Mouse (Mus musculus): ENCODE measurements around the gene 1810009J06Rik.
"Not testable (repeated sequence)": the region's sequence is repeated elsewhere in the genome, so short reads cannot be mapped to it uniquely, and the experiment has no call there.

1810009J06Rik gene

DNA sequence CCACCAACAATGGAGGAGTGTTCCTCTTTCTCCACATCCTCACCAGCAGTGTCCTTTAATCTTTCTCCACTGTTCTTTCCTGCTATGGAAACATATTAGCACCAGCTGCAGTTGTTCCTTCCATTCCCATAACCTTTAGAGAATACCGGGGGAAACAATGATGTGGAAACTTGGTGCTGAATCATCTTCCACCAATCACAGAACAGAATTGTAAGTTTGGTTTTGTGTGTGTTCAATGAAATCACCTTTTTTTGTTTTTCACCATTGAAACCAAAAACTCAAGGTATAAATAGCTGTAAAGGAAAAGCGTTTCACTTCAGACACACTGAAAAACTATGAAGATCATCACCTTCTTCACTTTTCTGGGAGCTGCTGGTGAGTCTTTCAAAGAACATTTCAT is at the start of gene 1810009J06Rik:
1810009J06Rik (plus strand) TSS at position 301 of the 400 bp plus-strand sequence.
- not testable (repeated sequence) for DNase-seq (ENCODE audit: low read depth)

DNA sequence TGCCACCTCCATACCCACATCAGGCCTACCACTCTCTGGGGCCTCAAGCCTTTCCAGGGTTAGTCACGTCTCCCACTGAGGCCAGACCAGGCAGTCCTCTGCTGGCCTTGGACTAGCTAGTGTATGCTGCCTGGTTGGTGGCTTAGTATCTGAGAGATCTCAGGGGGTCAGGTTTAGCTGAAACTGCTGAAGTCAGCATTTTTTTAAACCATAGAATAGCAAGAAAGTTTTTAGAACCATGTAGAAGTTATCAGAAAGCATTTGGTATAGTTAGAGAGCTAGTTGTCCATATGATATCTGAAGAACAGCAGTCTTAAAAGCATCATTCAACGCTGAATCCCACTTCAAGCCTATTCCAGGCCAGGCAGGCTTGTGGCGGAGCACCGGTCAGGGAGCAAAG is 44.6 kb upstream of the 1810009J06Rik start:
- no peak for DNase-seq (ENCODE audit: low read depth)

DNA sequence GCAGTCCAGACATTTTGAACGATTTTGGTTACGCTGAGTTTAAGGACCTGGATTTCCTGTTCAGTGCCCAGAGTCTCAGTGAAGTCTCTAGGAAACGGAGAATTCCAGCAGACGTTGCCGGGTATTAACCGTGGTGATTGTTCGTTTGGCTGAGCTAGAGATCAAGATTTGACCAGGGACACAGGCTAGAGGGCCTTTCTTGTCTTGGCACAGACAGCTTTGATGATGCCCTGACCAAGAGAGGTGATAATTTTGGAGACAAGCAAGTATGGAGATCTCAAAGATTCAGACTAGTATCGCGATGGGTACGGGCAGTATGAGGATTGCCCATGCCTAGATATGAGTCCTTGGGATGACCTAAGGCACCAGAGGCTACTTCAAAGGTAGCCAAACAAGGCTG is 24.1 kb upstream of the 1810009J06Rik start, which contains the start of gene 1700074P13Rik:
1700074P13Rik (minus strand) TSS at position 101 of the 400 bp plus-strand sequence.
- DNase-seq (ENCODE audit: low read depth): no peak

DNA sequence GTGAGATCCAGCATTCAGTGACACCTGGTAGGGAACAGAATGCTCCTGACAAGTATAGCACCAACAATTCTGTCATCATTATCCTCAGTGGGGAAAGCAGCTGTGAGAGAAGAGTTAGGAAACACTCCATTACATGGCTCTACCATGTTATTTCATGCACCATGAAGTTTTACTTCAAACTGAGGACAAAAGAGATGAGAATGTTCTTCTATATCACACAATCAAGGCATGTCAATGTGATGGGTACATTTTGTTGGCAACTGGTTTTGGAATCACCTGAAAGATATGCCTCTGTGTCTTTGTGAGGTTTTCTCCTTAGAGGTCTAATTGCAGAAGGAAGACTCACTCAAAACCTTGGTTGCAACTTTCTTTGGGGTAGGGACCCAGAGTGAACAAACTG is 12.8 kb upstream of the 1810009J06Rik start, which contains the start of gene Gm4744:
Gm4744 (minus strand) TSS at position 101 of the 400 bp plus-strand sequence.
- DNase-seq (ENCODE audit: low read depth): no peak

DNA sequence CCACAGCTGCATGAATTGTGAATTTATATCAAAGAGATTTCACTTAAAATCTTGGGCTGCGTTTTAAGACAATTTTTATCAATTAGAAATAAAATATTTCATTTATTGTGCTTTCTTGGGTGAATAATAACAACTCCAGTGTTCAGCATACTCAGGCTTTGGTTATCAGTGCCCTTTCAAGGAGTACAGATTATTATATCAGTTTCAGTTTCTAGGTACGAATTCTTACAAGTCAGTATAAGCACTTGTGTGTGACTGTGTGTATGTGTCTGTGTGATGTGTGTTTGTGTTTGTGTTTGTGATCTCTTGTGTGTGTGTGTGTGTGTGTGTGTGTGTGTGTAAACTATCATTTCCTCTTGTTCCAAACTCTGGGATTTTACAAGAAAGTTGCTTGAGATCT is 10.8 kb upstream of the 1810009J06Rik start:
- no peak for DNase-seq (ENCODE audit: low read depth)

DNA sequence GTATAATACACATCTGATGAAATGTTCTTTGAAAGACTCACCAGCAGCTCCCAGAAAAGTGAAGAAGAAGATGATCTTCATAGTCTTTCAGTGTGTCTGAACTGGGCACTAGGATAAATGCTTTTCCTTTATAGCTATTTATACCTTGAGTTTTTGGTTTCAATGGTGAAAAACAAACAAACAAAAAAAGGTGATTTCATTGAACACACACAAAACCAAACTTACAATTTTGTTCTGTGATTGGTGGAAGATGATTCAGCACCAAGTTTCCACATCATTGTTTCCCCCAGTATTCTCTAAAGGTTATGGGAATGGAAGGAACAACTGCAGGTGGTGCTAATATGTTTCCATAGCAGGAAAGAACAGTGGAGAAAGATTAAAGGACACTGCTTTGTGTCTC is 34.8 kb downstream of the 1810009J06Rik start, which contains the start of gene Gm2663:
Gm2663 (minus strand) TSS at position 101 of the 400 bp plus-strand sequence.
- DNase-seq (ENCODE audit: low read depth): not testable (repeated sequence)

DNA sequence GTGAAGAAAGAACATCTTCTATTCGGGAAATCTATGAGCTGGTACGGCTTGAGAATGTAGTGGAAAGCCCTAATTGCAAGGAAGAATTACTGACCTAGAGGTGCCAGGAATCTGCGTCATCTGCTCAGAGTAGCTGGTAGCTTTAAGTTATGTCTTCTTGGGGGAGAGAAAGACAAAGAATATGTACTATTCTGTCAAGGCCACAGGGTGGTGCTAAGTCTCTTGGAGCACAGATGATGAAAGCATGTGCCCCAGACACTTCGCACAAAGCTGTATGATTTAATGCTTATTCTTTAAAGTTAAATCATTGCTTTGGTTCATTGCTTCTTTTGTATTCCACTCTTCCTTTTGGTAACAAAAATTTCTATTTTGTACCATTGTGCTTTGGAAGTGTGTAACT is 50.5 kb downstream of the 1810009J06Rik start:
- peak; percentile 24 for DNase-seq (ENCODE audit: low read depth)
